Mouse (Mus musculus) gastrocnemius, postnatal 14 days (tissue): ENCODE results near the gene Aire. TPM values are rescaled to one million over a fixed set of nuclear protein-coding genes. Genes with fewer than 3 reads are reported as not detected.

Source experiments
- DNase-seq: peaks from one replicate; pipeline ENCODE4 v3.0.0; 2021; ENCODE audit warnings: mixed read lengths
- intact Hi-C: fragments of 180-260 bp; cut with DNase I; formaldehyde crosslinking; loops from one replicate; pipeline ENCODE4 v1.15.1; 2025; ENCODE audit warnings: low total_unique reads
- long read RNA-seq, 2 experiments: library from polyadenylated mRNA; stranded (forward); transcript quantifications; one replicate each; pipeline ENCODE4 v2.0.0; 2021
- total RNA-seq, 2 experiments: library from RNA; stranded (reverse); gene quantifications; 2 replicates each; pipeline ENCODE4 v1.2.3; 2021

The Aire gene
- not detected for total RNA-seq
- long read RNA-seq, experiment 1, result 0 reads
- long read RNA-seq, experiment 2, result 0 reads

DNA sequence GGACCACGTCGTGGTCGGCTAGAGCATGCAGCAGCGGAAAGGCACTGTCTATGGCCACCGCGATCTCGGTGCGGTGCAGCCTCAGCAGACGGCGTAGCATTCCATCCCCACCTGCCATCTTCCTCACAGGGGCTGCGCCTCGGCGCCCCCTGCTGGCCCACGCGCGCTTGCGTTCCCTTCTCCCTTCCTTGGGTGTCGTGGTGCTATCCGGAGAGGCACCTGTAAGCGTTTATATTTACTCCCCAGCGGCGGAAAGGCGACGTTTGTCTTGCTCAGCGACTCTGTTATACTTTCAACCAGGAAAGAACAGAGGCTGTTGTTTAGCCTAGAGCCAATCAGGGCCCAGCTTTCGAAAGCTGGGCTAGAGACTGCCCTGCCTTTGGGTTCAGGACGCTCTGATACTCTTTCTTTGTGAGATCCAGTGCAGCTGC lies at the start of gene Aire:
Gene Aire (minus strand): TSS at position 205 of the 431 bp plus-strand sequence.
- intact Hi-C loops, result no loop called here
- DNase-seq, result peak; percentile 41

DNA sequence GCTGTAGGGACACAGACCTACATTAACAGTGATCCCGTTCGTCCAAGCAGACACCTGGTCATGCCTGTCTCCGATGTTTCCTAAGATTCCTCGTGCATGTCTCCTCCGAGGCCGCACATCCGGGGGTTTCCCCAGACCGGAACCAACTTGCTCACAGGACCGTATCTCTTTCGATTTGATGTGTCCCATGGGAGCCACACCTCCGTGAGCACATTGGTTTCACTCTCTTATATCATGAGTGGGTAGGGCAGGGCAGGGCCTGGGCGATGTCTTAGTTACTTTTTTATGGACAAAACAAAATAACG lies 49.3 kb upstream of the Aire start:
- DNase-seq, result no peak
- intact Hi-C loops, result no loop called here

DNA sequence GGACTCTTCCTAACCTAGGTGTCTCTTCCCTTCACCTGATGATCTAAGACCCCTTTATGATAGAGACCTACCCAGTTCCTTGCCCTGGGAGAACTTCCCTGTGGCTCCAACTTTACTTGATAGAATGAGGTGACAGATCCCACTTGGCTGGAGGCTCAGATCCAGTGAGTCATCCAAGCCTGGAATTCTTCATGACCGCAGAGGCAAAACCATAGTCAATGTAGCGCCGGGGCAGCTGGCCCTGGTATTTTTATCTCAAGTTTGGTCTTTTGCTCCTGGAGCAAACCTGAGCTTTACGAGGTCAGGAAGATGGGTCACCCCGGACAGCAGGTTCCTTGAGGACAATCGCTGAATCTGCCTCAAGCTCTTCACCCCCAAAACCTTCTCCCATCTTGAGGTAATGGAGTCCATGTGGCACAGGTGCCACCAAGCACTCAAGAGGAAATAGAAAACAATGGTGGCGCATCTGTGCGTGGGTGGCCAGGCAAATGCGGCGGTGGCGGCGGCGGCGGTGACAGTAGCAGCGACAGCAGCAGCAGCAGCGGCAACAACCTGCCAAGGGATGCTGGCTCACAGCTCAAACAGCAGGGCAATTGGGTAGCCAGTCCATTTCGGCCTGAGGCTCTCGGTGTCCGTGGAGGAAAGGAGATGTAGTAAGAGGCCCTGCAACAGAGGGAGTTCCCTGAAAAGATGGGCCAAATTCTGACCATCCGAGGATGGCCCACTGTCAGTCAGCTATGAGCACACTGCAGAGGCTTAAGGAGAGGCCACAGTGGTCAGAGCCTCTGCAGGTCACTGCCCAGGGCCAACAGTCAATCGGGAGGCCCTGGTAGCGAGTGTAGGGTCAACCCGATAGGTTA lies 48.7 kb upstream of the Aire start:
- intact Hi-C loops, result loop anchor here (2.0 kb wide), 1 partner anchor 39 kb away; no protein-coding TSS in a partner anchor
- no peak for DNase-seq

DNA sequence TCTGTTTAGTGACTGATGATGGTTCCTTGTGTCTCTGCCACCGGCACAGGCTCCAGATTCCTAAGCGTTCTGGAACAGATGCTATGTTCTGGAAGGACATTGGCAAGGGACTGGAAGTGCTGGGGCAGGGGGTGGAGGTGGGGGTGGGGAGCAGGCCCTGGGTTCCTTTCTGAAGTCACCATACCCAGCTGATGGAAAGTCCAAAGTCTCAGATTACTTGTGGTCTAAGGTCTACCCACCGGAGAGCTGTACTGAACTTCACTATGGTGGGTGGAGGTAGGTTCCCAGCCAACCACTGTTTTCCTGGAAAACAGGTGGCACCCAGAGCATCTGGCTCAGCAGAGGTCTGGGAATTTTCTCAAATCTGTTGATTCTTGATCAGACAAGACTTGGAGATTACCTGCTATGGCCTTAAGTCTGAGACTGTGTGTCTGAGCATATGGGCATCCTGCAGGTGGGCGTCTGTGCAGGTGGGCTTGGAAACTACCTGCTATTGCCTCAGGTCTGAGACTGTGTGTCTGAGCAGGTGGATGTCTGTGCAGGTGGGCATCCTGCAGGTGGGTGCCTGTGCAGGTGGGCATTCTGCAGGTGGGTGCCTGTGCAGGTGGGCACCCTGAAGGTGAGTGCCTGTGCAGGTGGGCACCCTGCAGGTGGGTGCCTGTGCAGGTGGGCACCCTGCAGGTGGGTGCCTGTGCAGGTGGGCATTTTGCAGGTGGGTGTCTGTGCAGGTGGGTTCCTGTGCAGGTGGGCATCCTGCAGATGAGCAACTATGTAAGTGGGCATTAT lies 47.5 kb upstream of the Aire start:
- no peak for DNase-seq
- intact Hi-C loops, result loop anchor here (2.0 kb wide), 1 partner anchor 40 kb away; no protein-coding TSS in a partner anchor

DNA sequence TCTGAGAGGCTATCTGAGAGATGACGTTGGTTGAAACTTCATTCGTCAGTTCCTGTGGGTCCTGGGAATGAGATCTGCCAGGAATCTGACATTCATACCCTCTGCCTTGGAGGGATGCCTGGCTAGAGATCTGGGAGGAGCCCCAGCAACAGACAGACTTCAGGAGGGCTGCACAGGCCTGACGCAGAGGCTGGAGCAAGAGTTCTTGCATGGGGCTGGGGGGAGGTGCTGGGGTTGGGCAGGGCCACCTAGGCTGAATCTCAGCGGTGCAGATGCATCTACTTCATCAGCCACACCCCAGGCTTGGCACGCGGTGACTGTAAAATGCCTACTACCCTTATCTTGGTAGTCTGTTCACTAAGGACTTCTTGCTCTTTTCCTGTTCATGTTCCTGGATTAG lies 46.8 kb upstream of the Aire start:
- intact Hi-C loops, result loop anchor here (2.0 kb wide), 1 partner anchor 41 kb away; no protein-coding TSS in a partner anchor
- no peak for DNase-seq

DNA sequence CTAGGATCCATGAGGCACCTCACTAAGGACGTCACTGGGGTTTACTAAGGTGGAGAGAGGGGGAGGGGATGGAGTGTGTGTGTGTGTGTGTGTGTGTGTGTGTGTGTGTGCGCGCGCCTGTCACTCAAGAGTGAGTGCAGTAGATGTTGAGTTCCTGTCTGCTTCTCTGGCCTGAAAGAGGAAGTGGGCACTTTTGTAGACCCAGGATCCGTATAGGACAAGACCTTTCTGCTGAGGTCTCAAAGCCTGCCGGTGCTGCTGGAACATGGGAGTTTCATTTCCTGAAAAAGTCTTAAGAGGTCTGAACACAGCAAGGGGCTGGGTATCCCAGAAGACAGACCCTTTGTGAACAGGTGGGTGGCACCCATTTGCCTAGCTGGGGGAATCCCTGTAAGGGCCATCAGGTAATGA lies 43.7 kb upstream of the Aire start:
- intact Hi-C loops, result no loop called here
- no peak for DNase-seq

DNA sequence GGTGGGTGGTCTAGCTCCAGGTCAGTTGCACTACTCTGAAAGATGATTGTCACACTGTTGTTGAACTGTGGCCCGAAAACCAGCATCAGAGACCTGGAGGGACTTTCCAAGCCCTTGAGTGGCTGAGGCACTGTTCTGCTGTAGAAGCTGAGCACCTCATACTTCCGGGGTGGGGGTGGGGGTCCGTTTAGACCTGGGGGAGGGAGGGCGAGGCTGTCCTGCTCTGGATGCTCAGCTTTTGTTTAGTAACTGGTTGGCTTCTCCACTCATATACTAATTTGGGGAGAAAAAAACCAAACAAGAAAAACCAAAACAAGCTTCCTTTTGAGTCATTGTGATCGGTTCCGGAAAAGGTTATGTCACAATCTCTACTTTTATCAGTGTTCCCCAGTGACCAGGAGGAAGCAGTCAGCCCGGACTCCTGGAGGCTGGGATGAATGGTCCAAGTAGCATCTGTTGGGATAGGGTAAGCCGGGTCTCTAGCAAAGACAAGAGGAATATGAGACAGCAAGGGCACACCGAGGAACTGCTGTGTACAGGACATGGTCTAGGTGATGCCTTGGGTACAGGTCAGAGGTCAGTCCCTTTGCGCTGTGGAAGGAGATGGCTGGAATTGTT lies 43.1 kb upstream of the Aire start:
- no peak for DNase-seq

DNA sequence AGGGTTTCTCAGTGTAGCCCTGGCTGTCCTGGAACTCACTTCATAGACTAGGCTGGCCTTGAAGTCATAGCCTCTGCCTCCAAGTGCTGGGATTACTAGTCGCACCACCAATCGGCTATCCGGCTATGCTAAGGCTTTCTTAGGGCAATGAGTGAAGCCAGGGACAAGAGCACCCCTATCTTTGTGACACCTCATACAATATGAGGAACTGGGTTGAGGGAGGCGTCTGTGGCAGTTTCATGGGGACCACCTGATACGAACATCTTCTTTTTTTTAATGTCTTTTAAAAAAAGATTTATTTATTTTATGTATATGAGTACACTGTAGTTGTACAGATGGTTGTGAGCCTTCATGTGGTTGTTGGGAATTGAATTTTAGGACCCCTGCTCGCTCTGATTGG lies 42.3 kb upstream of the Aire start:
- no peak for DNase-seq
- intact Hi-C loops, result no loop called here

More for the DNA sequence above, 43.1 kb upstream of the Aire start:
- intact Hi-C loops, result no loop called here

DNA sequence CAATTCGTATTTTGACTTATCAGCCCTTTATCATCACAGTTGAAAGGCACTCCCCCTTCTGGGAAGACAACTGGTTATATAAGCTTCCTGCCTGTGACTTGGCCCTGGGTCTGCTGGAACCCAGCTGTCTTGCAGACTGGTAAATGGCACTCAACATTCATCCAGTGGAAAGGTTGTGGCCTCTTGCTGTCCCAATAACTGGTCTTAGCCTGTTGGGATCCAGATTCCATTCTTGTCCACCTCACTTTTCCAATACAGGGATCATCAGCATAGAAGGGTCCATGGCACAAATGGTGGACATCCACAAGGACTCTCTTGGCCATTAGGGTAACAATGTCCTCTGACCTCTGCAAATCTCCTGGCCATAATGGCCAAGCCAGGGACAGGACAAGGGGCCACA lies 40.7 kb upstream of the Aire start:
- intact Hi-C loops, result no loop called here
- no peak for DNase-seq

DNA sequence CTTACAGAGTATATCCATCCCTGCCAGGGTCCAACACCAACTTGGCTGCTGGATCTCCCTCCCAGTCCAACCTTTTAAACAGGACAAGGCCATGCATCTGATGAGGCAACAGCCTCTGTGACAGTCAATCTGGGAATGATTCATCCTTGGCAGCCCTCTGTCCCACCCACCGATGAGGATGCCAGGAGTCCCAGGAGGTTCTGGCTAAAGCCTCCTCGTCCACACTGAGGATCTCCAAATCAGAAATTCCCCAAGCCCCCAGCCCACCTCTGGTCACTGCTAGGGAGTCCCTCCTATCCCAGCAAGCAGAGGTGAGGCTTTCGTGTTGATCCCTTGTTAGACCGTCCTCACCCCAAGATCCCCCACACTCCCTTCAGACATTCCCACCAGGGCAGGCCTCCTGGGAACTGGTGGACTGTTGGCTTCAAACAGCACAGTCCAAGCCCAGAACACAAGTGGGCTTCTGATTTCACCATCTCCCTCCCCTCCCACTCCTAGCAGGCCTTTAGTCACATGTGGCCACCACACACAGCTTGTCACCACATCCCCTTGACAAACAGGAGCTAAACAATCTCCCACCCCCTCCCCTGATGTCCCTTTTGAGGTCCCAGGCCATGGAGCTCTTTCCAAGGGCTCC lies 36.7 kb upstream of the Aire start:
- peak; percentile 52 for DNase-seq
- intact Hi-C loops, result no loop called here

DNA sequence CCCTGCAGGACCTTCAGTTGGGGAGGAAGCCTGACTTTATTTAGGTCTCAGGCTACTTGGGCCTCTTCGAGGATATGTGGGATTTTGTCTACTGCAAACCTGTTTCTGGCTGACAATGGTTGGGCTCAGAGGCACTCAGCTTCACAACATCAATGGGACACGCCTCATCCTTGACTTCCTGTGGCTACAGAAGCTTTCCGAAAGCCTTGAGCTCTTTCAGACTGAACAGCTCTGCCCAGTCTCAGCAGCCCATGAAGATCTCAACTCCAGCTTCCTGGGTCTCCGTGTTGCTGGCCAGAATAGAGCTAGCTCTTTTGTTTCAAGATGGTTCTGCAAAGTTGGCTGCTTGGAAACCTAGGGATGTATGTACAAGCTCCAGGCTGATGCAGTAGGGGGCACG lies 34.9 kb upstream of the Aire start:
- no peak for DNase-seq
- intact Hi-C loops, result no loop called here

DNA sequence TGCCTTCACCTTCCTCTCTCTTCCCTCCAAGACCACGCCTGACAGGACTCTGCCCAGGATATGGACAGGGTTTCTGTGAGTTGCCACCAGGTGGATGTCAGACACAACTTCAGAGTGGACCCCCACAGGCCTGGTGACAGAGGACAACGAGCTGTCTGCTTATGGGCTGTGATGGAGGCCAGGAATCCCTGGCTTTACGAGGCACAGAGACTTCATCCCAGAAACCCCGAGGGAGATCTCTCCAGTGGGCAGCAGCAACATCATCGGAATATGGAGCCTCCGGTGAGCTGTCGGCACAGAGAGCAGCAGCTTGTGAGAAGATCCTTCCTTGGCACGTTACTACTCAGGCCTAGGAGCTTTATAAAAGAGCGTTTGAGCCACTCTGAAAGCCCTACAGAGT lies 34.5 kb upstream of the Aire start:
- intact Hi-C loops, result no loop called here
- DNase-seq, result no peak

DNA sequence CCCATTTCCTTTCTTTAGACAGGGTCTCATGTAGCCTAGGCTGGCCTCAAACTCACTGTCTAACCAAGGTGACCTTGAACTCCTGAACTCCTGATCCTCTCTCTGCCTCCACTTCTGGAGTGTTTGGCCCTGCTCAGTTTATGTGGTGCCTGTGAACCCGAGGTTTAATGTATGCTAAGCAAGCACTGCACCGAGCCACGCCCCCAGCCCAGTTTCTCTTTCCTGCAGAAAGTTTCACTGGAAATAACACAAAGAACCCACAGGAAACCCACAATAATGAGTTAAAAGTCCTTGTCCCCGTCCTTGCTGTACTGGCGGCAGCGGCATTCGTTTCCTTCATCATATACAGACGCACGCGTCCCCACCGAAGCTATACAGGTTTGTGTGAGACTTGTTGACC lies 31.6 kb upstream of the Aire start:
- intact Hi-C loops, result no loop called here

DNA sequence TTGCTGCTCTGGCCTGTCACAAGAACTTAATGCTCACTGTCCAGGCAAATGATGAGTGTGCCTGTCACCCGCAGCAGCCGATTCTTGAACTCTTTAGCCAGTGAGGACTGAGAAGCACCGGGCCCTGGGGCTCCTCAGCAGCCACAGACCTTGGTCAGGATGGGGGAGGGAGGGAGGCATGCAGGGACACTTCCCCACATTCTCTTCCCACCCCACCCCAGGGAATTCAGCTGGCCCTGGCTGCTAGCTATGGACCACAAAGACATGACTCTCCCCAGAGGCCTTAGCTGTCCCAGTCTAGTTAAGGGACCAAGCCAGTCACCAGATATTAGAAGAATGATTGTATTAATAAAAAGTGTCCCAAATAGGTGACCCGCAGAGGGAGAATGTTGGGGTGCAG lies 30.7 kb upstream of the Aire start:
- DNase-seq, result no peak
- intact Hi-C loops, result no loop called here

More for the DNA sequence above, 31.6 kb upstream of the Aire start:
- no peak for DNase-seq

DNA sequence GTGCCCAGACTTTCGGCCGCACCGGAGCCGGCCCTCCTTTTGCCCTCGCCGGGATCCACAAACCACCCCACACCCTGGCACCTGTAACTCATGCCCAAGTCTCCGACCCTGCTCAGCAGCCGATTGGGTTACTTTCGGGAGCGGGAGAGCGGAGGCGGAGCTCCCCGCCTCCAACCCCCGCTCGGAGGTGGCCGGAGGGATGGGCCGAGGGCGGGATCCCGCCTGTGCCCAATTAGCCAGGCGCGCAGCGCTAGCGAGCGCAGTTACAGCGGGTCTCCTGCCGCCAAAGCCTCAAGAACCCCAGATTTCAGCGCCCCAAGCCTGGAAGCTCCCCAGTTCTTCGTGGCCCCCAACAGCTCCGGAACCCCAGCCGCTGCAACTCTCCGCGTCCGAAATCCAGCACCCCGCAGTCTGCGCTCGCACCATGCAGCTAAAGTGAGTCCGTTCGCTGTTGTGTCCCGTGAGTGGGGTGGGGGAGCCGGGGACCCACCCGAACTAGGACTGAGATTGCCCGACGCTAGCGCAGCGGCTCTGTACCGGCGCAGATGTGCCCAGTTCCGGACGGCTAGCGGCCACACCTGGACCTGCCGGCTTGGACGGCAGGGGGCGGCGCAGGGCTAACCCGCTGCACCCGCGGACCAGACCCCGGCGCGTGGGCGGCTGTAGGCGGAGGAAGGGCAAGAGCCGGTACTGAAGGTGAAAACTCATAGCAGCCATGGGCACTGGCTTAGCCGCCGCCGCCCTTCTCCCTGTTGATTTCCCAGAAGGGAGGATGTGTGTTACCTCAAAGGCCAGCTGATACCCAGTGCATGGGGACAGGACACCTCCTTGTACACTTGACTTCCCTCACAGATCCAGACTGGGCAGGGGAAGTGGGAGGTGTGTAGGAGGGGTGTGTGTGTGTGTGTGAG lies 25.9 kb upstream of the Aire start, which contains the start of gene Icosl:
Gene Icosl (plus strand): TSS at position 202 of the 911 bp plus-strand sequence.
- DNase-seq, result peak; percentile 79
- intact Hi-C loops, result loop anchor here (5.0 kb wide), 1 partner anchor 88 kb away; no protein-coding TSS in a partner anchor

DNA sequence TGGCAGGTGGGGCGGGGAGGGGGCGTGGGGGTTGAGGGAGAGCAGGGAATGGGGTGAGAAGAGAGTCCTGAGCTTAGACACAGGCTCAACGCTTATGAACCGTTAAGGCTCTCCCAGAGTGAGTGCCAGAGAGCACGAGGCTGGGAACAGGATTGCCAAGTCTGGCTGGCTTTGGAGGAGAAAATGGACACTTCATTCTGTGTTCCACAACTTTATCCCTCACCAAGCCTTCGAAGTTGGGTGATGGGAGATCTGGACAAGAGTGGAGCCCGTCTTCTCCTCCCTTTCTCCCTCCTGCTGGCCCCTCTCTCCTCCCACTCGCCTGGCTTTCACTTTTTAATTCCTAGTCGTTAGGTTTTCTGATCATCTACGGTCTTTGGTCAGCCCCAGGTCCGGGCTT lies 25.1 kb upstream of the Aire start:
- intact Hi-C loops, result loop anchor here (5.0 kb wide), 1 partner anchor 89 kb away; no protein-coding TSS in a partner anchor
- no peak for DNase-seq

DNA sequence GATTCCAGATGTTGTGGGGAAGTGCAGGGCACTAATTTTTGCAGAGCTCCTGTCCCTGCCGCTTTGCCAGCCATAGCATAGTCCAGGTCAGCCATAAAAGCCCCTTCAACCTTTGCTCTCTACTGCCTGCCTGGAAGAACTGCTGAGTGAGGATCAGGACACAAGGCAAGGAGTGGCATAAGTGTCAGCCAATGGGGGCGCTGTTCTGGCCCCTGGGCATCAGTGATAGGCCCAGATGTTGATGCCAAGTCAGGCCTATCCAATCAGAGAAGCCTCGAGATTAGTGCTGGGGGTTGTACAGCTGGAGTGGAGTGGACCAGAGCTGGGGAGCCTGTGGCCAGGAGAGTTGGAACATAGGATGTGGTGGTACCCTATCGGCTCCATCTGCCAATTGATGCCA lies 23.8 kb upstream of the Aire start:
- intact Hi-C loops, result loop anchor here (5.0 kb wide), 1 partner anchor 90 kb away; no protein-coding TSS in a partner anchor
- no peak for DNase-seq

DNA sequence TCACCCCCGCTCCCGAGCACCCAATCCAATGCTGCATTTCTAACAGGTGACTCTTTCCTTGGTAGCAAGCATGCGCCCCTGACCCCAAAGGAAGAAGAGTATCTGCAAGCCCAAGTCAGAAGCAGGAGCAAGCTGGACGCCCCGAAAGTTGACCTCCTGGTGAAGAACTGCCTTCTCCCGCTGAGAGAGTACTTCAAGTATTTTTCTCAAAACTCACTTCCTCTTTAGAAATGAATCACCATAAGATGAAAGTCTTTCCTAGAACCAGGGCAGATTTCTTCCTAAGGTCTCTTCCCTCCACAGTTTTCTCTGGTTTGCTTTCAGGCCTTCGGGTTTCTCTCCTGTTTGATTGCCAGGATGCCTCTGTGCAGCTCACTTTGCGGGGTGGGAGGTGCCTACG lies 19.7 kb upstream of the Aire start:
- DNase-seq, result no peak
- intact Hi-C loops, result no loop called here

DNA sequence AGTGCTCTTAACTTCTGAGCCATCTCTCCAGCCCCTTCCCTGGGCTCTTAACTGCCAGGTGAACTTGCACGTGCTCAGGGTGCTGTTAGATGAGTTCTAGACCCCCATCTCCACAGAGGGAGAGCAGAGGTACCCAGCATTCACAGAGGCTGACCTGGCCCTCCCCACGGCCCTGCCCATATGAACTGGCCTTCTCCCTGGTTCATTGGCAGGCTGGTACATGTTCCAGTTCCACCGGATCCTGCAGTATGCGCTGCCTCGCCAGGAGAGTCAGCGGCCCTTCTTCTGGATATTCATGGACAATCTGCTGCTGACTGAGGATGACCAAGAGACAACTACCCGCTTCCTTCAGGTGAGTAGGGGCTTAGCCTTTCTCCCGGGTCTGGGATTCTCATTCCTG lies 13.6 kb upstream of the Aire start:
- no peak for DNase-seq
- intact Hi-C loops, result no loop called here
